Mouse (Mus musculus) left cerebral cortex, adult 6 months (tissue): Measurements from ENCODE around the gene Adh5. TPM values are rescaled to one million over a fixed set of nuclear protein-coding genes. Genes with fewer than 3 reads are reported as not detected.

Experiments
- long read RNA-seq, 2 experiments: library from polyadenylated mRNA; unstranded; transcript quantifications; one replicate each; pipeline ENCODE4 v2.0.0; 2019 to 2020
- polyA plus RNA-seq: library from polyadenylated mRNA; unstranded; fragments of <200 nt; fragmentation: Nextera tagmentation; gene quantifications from 2 replicates; pipeline ENCODE4 v1.2.3, GENCODE M21; 2021

Adh5 gene
- 85.1 and 101 TPM in 2 replicates for polyA plus RNA-seq
- long read RNA-seq, experiment 1, transcript Adh5-201 (9 exons, 1,604 nt), result major isoform, 227 of 244 reads
- long read RNA-seq, experiment 1, partial matches to known transcripts, result 8 of 244 reads
- long read RNA-seq, experiment 1, other reads (novel, unspliced or antisense), result 9 of 244 reads
- long read RNA-seq, experiment 2, transcript Adh5-201 (9 exons, 1,604 nt), result major isoform, 123 of 148 reads
- long read RNA-seq, experiment 2, partial matches to known transcripts, result 18 of 148 reads
- long read RNA-seq, experiment 2, other reads (novel, unspliced or antisense), result 4 of 148 reads

DNA sequence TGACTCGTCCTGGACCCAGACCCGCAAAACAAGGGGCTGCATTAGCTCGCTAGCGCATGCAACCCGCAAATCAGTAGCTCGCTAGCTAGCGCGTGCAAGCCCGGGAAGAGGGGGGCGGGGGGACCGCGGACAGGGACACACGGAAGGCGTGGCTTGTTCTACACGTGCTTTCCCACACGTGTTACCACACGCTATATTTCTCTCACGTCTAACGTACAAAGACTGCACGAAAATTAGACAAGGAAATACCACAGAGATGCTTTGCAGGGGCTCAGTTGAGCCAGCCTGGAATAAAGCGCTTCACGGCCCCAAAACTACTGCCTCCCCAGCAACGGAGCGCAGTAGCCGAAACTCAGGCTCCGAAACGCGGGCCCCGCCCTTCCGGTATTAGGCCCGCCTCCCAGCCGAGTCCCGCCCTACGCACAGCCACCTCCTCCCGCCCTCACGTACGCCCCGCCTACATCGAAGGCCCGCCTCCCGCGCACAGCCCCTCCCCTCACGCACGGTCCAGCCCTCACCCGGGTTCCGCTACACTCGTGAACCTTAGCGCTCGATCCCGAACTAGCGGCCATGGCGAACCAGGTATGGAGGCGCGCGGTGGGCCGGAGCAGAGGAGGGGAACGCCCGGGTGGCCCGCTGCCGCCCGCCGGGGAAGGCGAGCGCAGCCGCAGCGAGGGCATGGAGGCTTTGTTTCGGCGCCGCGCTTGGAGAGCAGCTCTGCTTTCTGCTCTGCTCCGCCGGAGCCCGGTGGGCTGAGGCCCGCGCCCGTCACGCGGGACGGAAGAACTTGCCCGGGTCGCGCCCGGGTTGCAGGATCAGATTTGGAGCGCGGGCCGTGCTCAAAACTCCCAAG lies at the start of gene Adh5:
TSS of gene Adh5 (plus strand) at position 482 of the 853 bp plus-strand sequence.

DNA sequence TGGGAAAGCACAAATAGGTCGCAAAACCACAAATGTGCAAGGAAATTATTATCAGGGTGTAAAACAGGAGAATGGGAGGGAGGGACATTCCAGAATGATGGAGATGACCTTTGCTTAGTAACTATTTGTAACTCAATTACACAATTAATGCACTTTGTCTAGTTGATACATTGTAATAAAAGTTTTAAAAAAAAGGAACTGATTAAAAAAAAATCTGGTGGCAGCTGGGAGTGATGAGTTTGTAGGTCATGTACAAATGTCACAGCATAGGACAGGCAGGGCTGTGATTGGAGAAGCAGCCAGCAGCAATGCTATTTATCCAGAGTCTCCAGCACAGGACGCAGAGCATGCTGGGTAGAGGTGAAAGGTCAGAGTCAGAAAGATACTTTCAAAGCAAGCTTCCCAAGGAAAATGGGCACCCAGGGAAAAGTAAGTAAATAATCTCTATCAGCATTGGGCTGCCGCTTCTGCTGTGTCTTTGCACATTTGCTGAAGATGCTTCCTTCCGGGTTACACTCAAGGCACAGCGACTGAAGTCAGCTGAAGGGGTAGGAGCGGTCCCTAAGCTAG lies 27.7 kb upstream of the Adh5 start, which contains the start of gene Adh4:
TSS of gene Adh4 (plus strand) at position 346 of the 570 bp plus-strand sequence.

DNA sequence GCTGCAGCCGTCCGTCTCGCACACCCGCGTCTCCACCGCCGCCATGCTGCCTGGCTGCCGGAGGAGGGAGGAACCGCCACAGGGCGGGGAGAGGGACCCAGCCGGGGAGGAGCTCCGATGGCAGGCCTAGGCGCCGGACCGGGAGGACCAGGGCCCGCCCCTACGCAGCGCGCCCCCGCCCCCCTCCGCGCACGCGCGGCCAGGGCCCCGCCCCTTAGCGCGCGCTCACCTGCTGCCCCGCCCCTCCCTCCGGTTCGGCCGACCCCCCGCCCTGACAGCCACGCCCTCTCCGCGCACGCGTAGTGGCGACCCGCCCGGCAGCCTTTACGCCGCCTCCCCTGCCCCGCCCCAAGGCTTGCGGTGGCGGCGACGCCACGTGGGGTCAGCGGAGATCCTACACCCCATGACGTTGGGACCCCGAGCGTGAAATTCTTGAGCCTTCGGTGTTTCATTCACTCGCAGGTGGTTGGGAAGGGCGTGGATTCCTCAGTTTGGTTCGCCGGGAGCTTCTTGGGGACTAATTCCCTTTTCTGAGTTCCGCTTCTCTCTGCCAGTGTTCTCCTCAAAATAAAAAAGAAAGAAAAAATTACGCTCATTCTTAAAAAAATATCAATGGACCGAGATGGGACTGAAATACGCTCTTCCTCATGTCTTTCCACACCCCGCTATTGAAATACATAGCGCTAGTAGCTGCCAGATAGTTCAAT lies 46.6 kb downstream of the Adh5 start, which contains the start of gene Metap1:
TSS of gene Metap1 (minus strand) at position 189 of the 707 bp plus-strand sequence.

Other genes with a start within 250 kb of the Adh5 start
- not detected in 2 replicates for gene 4930579F01Rik, start 249.3 kb upstream of the Adh5 start, polyA plus RNA-seq
- gene Adh7, start 225.3 kb upstream of the Adh5 start, polyA plus RNA-seq, result 0.06 TPM in 1 of 2 replicates, not detected in the other
- 0.44 and 0.72 TPM in 2 replicates for gene Adh1, start 182.1 kb upstream of the Adh5 start, polyA plus RNA-seq
- not detected in 2 replicates for gene Adh6a, start 129.8 kb upstream of the Adh5 start, polyA plus RNA-seq
- not detected in 2 replicates for gene Adh6b, start 101.3 kb upstream of the Adh5 start, polyA plus RNA-seq
- gene Adh4, start 27.6 kb upstream of the Adh5 start, polyA plus RNA-seq, result not detected in 2 replicates
- gene Metap1, start 46.4 kb downstream of the Adh5 start, polyA plus RNA-seq, result 19.8 and 21.6 TPM in 2 replicates
- gene Eif4e, start 83.1 kb downstream of the Adh5 start, polyA plus RNA-seq, result 120 and 173 TPM in 2 replicates